Comparison of ENCODE assay signal across 15 mouse cellular contexts in genomic region chr10:17485049-17485449, GRCm38 (mm10).
DNase-seq lines count a peak whose midpoint lies in the region; ATAC-seq and TF ChIP-seq lines count a peak whose summit lies in the region.
"Had no signal": no experiment of that assay in that cellular context is flagged by ENCODE, and none has a peak within 500 bp of the region (broad histone marks: within the 10 kb centered on the region; RNA-seq: fewer than 3 reads in every experiment).

No protein-coding gene starts in this region.

- no peak overlapping the region for H3K27ac ChIP-seq in embryonic facial prominence, embryonic 14.5 days (replicated peaks; ENCODE audit: low read depth, low read length)
- no peak overlapping the region for H3K27ac ChIP-seq in embryonic facial prominence, embryonic 10.5 days (replicated peaks)
- no peak overlapping the region for H3K27ac ChIP-seq in lung, postnatal 0 days (ENCODE audit: low read length)
- no peak overlapping the region for H3K27ac ChIP-seq in liver, embryonic 14.5 days
- no peak overlapping the region for H3K27ac ChIP-seq in forebrain, embryonic 15.5 days (replicated peaks)
- H3K27ac ChIP-seq: limb, embryonic 10.5 days; neural tube, embryonic 12.5 days had no signal

- H3K9me3 ChIP-seq in embryonic facial prominence, embryonic 14.5 days (ENCODE audit: control insufficient read depth, low read length), result no peaks in the 10 kb centered on the region
- H3K9me3 ChIP-seq in embryonic facial prominence, embryonic 10.5 days, result no peaks in the 10 kb centered on the region
- H3K9me3 ChIP-seq in lung, postnatal 0 days (ENCODE audit: low read length), result no peaks in the 10 kb centered on the region
- no peaks in the 10 kb centered on the region for H3K9me3 ChIP-seq in liver, embryonic 14.5 days (ENCODE audit: control insufficient read depth, low read length)
- H3K9me3 ChIP-seq in forebrain, embryonic 15.5 days, result no peaks in the 10 kb centered on the region
- H3K9me3 ChIP-seq: heart, embryonic 12.5 days; limb, embryonic 10.5 days; neural tube, embryonic 12.5 days had no signal

- H3K9ac ChIP-seq in embryonic facial prominence, embryonic 14.5 days (ENCODE audit: low read depth, low read length), result no peak overlapping the region
- no peak overlapping the region for H3K9ac ChIP-seq in lung, postnatal 0 days (replicated peaks; ENCODE audit: low read depth)
- H3K9ac ChIP-seq in liver, embryonic 14.5 days (replicated peaks), result no peak overlapping the region
- no peak overlapping the region for H3K9ac ChIP-seq in forebrain, embryonic 15.5 days (replicated peaks)
- H3K9ac ChIP-seq: heart, embryonic 12.5 days; neural tube, embryonic 12.5 days had no signal

- TF ChIP-seq EP300 in lung, postnatal 0 days (IDR thresholded peaks at IDR 0.05), result no peak
- 0 out of 2 replicates have a peak, but pooled peaks have one; percentile 13 for TF ChIP-seq EP300 in liver, embryonic 14.5 days (IDR thresholded peaks at IDR 0.05; ENCODE audit: low read depth)

- ATAC-seq in embryonic facial prominence, embryonic 14.5 days (ENCODE audit: low read depth), result no peak
- no peak for ATAC-seq in lung, postnatal 0 days
- no peak for ATAC-seq in liver, embryonic 14.5 days (ENCODE audit: insufficient read depth)
- no peak for ATAC-seq in forebrain, embryonic 15.5 days (replicated peaks)
- ATAC-seq: hindbrain, embryonic 16.5 days had no signal

- peak; percentile 21 for DNase-seq in embryonic facial prominence, embryonic 14.5 days (ENCODE audit: low spot score)
- no peak for DNase-seq in embryonic facial prominence, embryonic 10.5 days (ENCODE audit: low spot score)
- DNase-seq in lung, postnatal 36 days, result peak; percentile 39
- DNase-seq in lung, postnatal 0 days (ENCODE audit: low spot score), result no peak
- no peak for DNase-seq in liver, embryonic 14.5 days (ENCODE audit: low read depth in 3 of 3, low spot score in 3 of 3)
- DNase-seq in skeletal muscle tissue, adult 2 months (ENCODE audit: low read depth, low spot score), result peak; percentile 39
- DNase-seq in adrenal gland, postnatal 25 days, result no peak
- DNase-seq: cerebellum, postnatal 10 days; kidney, postnatal 14 days; right cerebral cortex, adult 18-20 months had no signal

- H3K4me1 ChIP-seq in embryonic facial prominence, embryonic 14.5 days (ENCODE audit: control insufficient read depth, insufficient read depth, low read length), result no peaks in the 10 kb centered on the region
- H3K4me1 ChIP-seq in embryonic facial prominence, embryonic 10.5 days, result no peaks in the 10 kb centered on the region
- H3K4me1 ChIP-seq in lung, postnatal 0 days (ENCODE audit: insufficient read depth, low read depth, low read length), result no peaks in the 10 kb centered on the region
- peaks cover 0 to 4% of the 10 kb centered on the region in 2 experiments; a peak in 2 of 4 replicates for H3K4me1 ChIP-seq in liver, embryonic 14.5 days (replicated peaks; ENCODE audit: control insufficient read depth in 2 of 2, insufficient read depth in 2 of 2, low read length in 1 of 2)
- peaks cover 5% of the 10 kb centered on the region; the same call in 1 of the 2 replicates for H3K4me1 ChIP-seq in forebrain, embryonic 15.5 days
- H3K4me1 ChIP-seq: limb, embryonic 10.5 days; neural tube, embryonic 12.5 days had no signal

- no peak for TF ChIP-seq CTCF in lung, postnatal 0 days (IDR thresholded peaks at IDR 0.05)
- TF ChIP-seq CTCF in liver, embryonic 14.5 days (IDR thresholded peaks at IDR 0.05; ENCODE audit: low read depth), result no peak

- WGBS in embryonic facial prominence, embryonic 14.5 days, result 73% methylated on average over 5 of the region's 5 CpGs
- 85% methylated on average over 5 of the region's 5 CpGs for WGBS in embryonic facial prominence, embryonic 10.5 days
- 71% methylated on average over 5 of the region's 5 CpGs for WGBS in lung, postnatal 0 days
- 7% methylated on average over 5 of the region's 5 CpGs for WGBS in liver, embryonic 14.5 days (ENCODE audit: insufficient replicate concordance)
- 88% methylated on average over 5 of the region's 5 CpGs for WGBS in forebrain, embryonic 15.5 days

- no peaks in the 10 kb centered on the region for H3K27me3 ChIP-seq in embryonic facial prominence, embryonic 14.5 days (replicated peaks; ENCODE audit: control insufficient read depth, insufficient read depth, low read length)
- no peaks in the 10 kb centered on the region for H3K27me3 ChIP-seq in embryonic facial prominence, embryonic 10.5 days (replicated peaks; ENCODE audit: low read depth, poor library complexity, severe bottlenecking)
- H3K27me3 ChIP-seq in lung, postnatal 0 days (replicated peaks; ENCODE audit: insufficient read depth, low read length), result no peaks in the 10 kb centered on the region
- H3K27me3 ChIP-seq in liver, embryonic 14.5 days (ENCODE audit: control insufficient read depth, insufficient read depth, low read length), result no peaks in the 10 kb centered on the region
- H3K27me3 ChIP-seq in forebrain, embryonic 15.5 days, result no peaks in the 10 kb centered on the region
- H3K27me3 ChIP-seq: heart, embryonic 12.5 days; neural tube, embryonic 12.5 days had no signal

- H3K4me3 ChIP-seq in embryonic facial prominence, embryonic 14.5 days (ENCODE audit: low read depth, low read length), result no peak overlapping the region
- H3K4me3 ChIP-seq in embryonic facial prominence, embryonic 10.5 days, result no peak overlapping the region
- H3K4me3 ChIP-seq in lung, postnatal 0 days (ENCODE audit: low read depth, low read length), result no peak overlapping the region
- H3K4me3 ChIP-seq in liver, embryonic 14.5 days (ENCODE audit: insufficient read depth in 1 of 2, low read depth in 2 of 2, low read length in 2 of 2), result no peak overlapping the region
- H3K4me3 ChIP-seq in forebrain, embryonic 15.5 days, result no peak overlapping the region
- H3K4me3 ChIP-seq: heart, embryonic 12.5 days; limb, embryonic 10.5 days; neural tube, embryonic 12.5 days had no signal

- no peaks in the 10 kb centered on the region for H3K36me3 ChIP-seq in embryonic facial prominence, embryonic 14.5 days (ENCODE audit: control insufficient read depth, insufficient read depth, low read length)
- no peaks in the 10 kb centered on the region for H3K36me3 ChIP-seq in embryonic facial prominence, embryonic 10.5 days (replicated peaks)
- no peaks in the 10 kb centered on the region for H3K36me3 ChIP-seq in lung, postnatal 0 days (ENCODE audit: insufficient read depth, low read length)
- no peaks in the 10 kb centered on the region for H3K36me3 ChIP-seq in liver, embryonic 14.5 days (replicated peaks; ENCODE audit: control insufficient read depth, insufficient read depth, low read depth)
- no peaks in the 10 kb centered on the region for H3K36me3 ChIP-seq in forebrain, embryonic 15.5 days
- H3K36me3 ChIP-seq: heart, embryonic 12.5 days; limb, embryonic 10.5 days; neural tube, embryonic 12.5 days had no signal

- no peak overlapping the region for H3K4me2 ChIP-seq in embryonic facial prominence, embryonic 14.5 days (ENCODE audit: low read depth, low read length)
- no peak overlapping the region for H3K4me2 ChIP-seq in lung, postnatal 0 days (replicated peaks; ENCODE audit: low read depth, low read length)
- H3K4me2 ChIP-seq in liver, embryonic 14.5 days (ENCODE audit: low read depth), result no peak overlapping the region
- H3K4me2 ChIP-seq in forebrain, embryonic 15.5 days (replicated peaks), result no peak overlapping the region
- H3K4me2 ChIP-seq: heart, embryonic 12.5 days; neural tube, embryonic 12.5 days had no signal

Comparison
In these comparisons a context has a peak if more than half of its experiments do, and no peak if none do; other contexts are left out.
1. DNase-seq: peak in embryonic facial prominence, embryonic 14.5 days (single experiment), lung, postnatal 36 days (single experiment) and skeletal muscle tissue, adult 2 months (single experiment); none in embryonic facial prominence, embryonic 10.5 days (single experiment), lung, postnatal 0 days (single experiment), liver, embryonic 14.5 days (0 of 3) and adrenal gland, postnatal 25 days (single experiment).